Mouse (Mus musculus): ENCODE measurements at regions not wholly inside any gene's neighbourhood (a gene's known extent, or its start where the extent isn't known, plus 50 kb on each side); places are given as distances from the start of the nearest gene placed in this dataset.

GRCm38 (mm10) chr15:63724543-63725186 lies 120.3 kb downstream of the Gsdmc2 start:
- Histone ChIP-seq H3K36me3 (no peaks in the 10 kb centered on the region), H3K4me1 (peaks cover 7% of the 10 kb centered on the region), H3K27ac (replicated peaks) (no peak overlapping the region), H3K4me3 (no peak overlapping the region), H3K27me3 (ENCODE audit: low read depth, poor library complexity, severe bottlenecking) (no peaks in the 10 kb centered on the region), H3K9me3 (replicated peaks) (no peaks in the 10 kb centered on the region)
- DNase-seq (ENCODE audit: low spot score) = no peak
- 90% methylated on average over 5 of the region's 5 CpGs for WGBS

GRCm38 (mm10) chr15:63722991-63723390 lies 122.0 kb downstream of the Gsdmc2 start:
- no peaks in the 10 kb centered on the region for H3K36me3 ChIP-seq
- no peaks in the 10 kb centered on the region for H3K9me3 ChIP-seq (replicated peaks)
- WGBS = 62% methylated on average over 9 of the region's 9 CpGs
- no peak overlapping the region for H3K4me3 ChIP-seq
- H3K4me1 ChIP-seq = peaks cover 7% of the 10 kb centered on the region
- no peak overlapping the region for H3K27ac ChIP-seq (replicated peaks)
- H3K27me3 ChIP-seq (ENCODE audit: low read depth, poor library complexity, severe bottlenecking) = 0 out of 2 replicates have a peak, but pooled peaks cover under 1% of the 10 kb centered on the region
- no peak for DNase-seq (ENCODE audit: low spot score)

GRCm38 (mm10) chr15:63721669-63722357 lies 123.2 kb downstream of the Gsdmc2 start:
- Histone ChIP-seq H3K27ac (replicated peaks) (no peak overlapping the region), H3K9me3 (replicated peaks) (no peaks in the 10 kb centered on the region), H3K4me3 (no peak overlapping the region), H3K36me3 (no peaks in the 10 kb centered on the region), H3K27me3 (ENCODE audit: low read depth, poor library complexity, severe bottlenecking) (0 out of 2 replicates have a peak, but pooled peaks cover 4% of the 10 kb centered on the region), H3K4me1 (peaks cover 4% of the 10 kb centered on the region)
- WGBS = 73% methylated on average over 3 of the region's 3 CpGs
- peak; percentile 36 for DNase-seq (ENCODE audit: low spot score)

GRCm38 (mm10) chr15:63717812-63718211 lies 127.2 kb downstream of the Gsdmc2 start:
- no peaks in the 10 kb centered on the region for H3K9me3 ChIP-seq (replicated peaks)
- no peak overlapping the region for H3K27ac ChIP-seq (replicated peaks)
- H3K36me3 ChIP-seq = no peaks in the 10 kb centered on the region
- 92% methylated on average over 8 of the region's 8 CpGs for WGBS
- no peak for DNase-seq (ENCODE audit: low spot score)
- H3K4me1 ChIP-seq = no peaks in the 10 kb centered on the region
- H3K4me3 ChIP-seq = no peak overlapping the region
- 0 out of 2 replicates have a peak, but pooled peaks cover 4% of the 10 kb centered on the region for H3K27me3 ChIP-seq (ENCODE audit: low read depth, poor library complexity, severe bottlenecking)

- WGBS = 78% methylated on average over 3 of the region's 3 CpGs
- Histone ChIP-seq H3K9me3 (replicated peaks) (no peaks in the 10 kb centered on the region), H3K36me3 (no peaks in the 10 kb centered on the region), H3K27me3 (ENCODE audit: low read depth, poor library complexity, severe bottlenecking) (0 out of 2 replicates have a peak, but pooled peaks cover 4% of the 10 kb centered on the region), H3K4me1 (no peaks in the 10 kb centered on the region), H3K4me3 (no peak overlapping the region), H3K27ac (replicated peaks) (no peak overlapping the region)
- no peak for DNase-seq (ENCODE audit: low spot score)
Measured at GRCm38 (mm10) chr15:63713697-63714096, 131.3 kb downstream of the Gsdmc2 start.

GRCm38 (mm10) chr15:63710381-63710780 lies 134.6 kb downstream of the Gsdmc2 start:
- Histone ChIP-seq H3K27ac (replicated peaks) (no peak overlapping the region), H3K27me3 (ENCODE audit: low read depth, poor library complexity, severe bottlenecking) (no peaks in the 10 kb centered on the region), H3K36me3 (no peaks in the 10 kb centered on the region), H3K4me3 (no peak overlapping the region), H3K9me3 (replicated peaks) (no peaks in the 10 kb centered on the region), H3K4me1 (no peaks in the 10 kb centered on the region)
- DNase-seq (ENCODE audit: low spot score) = no peak
- WGBS = 83% methylated on average over 5 of the region's 5 CpGs

- WGBS = 90% methylated on average over 4 of the region's 4 CpGs
- DNase-seq (ENCODE audit: low spot score) = no peak
- H3K27me3 ChIP-seq (ENCODE audit: low read depth, poor library complexity, severe bottlenecking) = no peaks in the 10 kb centered on the region
Measured at GRCm38 (mm10) chr15:63709270-63709933, 135.6 kb downstream of the Gsdmc2 start.

GRCm38 (mm10) chr15:63704636-63705035 lies 140.3 kb downstream of the Gsdmc2 start:
- DNase-seq (ENCODE audit: low spot score) = no peak
- Histone ChIP-seq H3K4me1 (no peaks in the 10 kb centered on the region), H3K4me3 (no peak overlapping the region), H3K36me3 (no peaks in the 10 kb centered on the region), H3K27me3 (ENCODE audit: low read depth, poor library complexity, severe bottlenecking) (no peaks in the 10 kb centered on the region), H3K27ac (replicated peaks) (no peak overlapping the region), H3K9me3 (replicated peaks) (no peaks in the 10 kb centered on the region)
- WGBS = 89% methylated on average over 8 of the region's 8 CpGs

More at GRCm38 (mm10) chr15:63709270-63709933, 135.6 kb downstream of the Gsdmc2 start:
- no peak overlapping the region for H3K4me3 ChIP-seq
- no peak overlapping the region for H3K27ac ChIP-seq (replicated peaks)
- no peaks in the 10 kb centered on the region for H3K36me3 ChIP-seq
- no peaks in the 10 kb centered on the region for H3K4me1 ChIP-seq
- no peaks in the 10 kb centered on the region for H3K9me3 ChIP-seq (replicated peaks)

GRCm38 (mm10) chr15:63697831-63698230 lies 147.1 kb downstream of the Gsdmc2 start:
- H3K36me3 ChIP-seq = no peaks in the 10 kb centered on the region
- 95% methylated on average over 10 of the region's 10 CpGs for WGBS
- H3K4me3 ChIP-seq = no peak overlapping the region
- H3K4me1 ChIP-seq = peaks cover 9% of the 10 kb centered on the region
- H3K27ac ChIP-seq (replicated peaks) = no peak overlapping the region
- no peaks in the 10 kb centered on the region for H3K9me3 ChIP-seq (replicated peaks)
- peaks cover 53% of the 10 kb centered on the region for H3K27me3 ChIP-seq (ENCODE audit: low read depth, poor library complexity, severe bottlenecking)
- DNase-seq (ENCODE audit: low spot score) = no peak

GRCm38 (mm10) chr15:63694150-63694549 lies 150.8 kb downstream of the Gsdmc2 start:
- H3K27ac ChIP-seq (replicated peaks) = no peak overlapping the region
- no peak for DNase-seq (ENCODE audit: low spot score)
- 81% methylated on average over 3 of the region's 3 CpGs for WGBS
- no peaks in the 10 kb centered on the region for H3K36me3 ChIP-seq
- peaks cover 87% of the 10 kb centered on the region for H3K27me3 ChIP-seq (ENCODE audit: low read depth, poor library complexity, severe bottlenecking)
- no peak overlapping the region for H3K4me3 ChIP-seq
- peaks cover 21% of the 10 kb centered on the region for H3K4me1 ChIP-seq
- no peaks in the 10 kb centered on the region for H3K9me3 ChIP-seq (replicated peaks)

GRCm38 (mm10) chr15:63693561-63693960 lies 151.4 kb downstream of the Gsdmc2 start:
- peaks cover 93% of the 10 kb centered on the region for H3K27me3 ChIP-seq (ENCODE audit: low read depth, poor library complexity, severe bottlenecking)
- peak overlapping the region; percentile 3; the same call in 1 of the 2 replicates for H3K27ac ChIP-seq (replicated peaks)
- WGBS = 79% methylated on average over 2 of the region's 2 CpGs
- H3K4me1 ChIP-seq = peaks cover 21% of the 10 kb centered on the region
- no peaks in the 10 kb centered on the region for H3K36me3 ChIP-seq
- no peak overlapping the region for H3K4me3 ChIP-seq
- no peak for DNase-seq (ENCODE audit: low spot score)
- no peaks in the 10 kb centered on the region for H3K9me3 ChIP-seq (replicated peaks)

- peak; percentile 61 for DNase-seq (ENCODE audit: low spot score)
- peaks cover 97% of the 10 kb centered on the region for H3K27me3 ChIP-seq (ENCODE audit: low read depth, poor library complexity, severe bottlenecking)
- H3K9me3 ChIP-seq (replicated peaks) = no peaks in the 10 kb centered on the region
- H3K4me3 ChIP-seq = no peak overlapping the region
- H3K36me3 ChIP-seq = no peaks in the 10 kb centered on the region
- peak overlapping the region; percentile 3; the same call in 1 of the 2 replicates for H3K27ac ChIP-seq (replicated peaks)
- 11% methylated on average over 9 of the region's 9 CpGs for WGBS
- H3K4me1 ChIP-seq = peaks cover 21% of the 10 kb centered on the region
Measured at GRCm38 (mm10) chr15:63692491-63693295, 152.3 kb downstream of the Gsdmc2 start.

All from midbrain, embryonic 10.5 days (tissue).